Mouse (Mus musculus): ENCODE data around the gene Swap70. TPM values are rescaled to one million over a fixed set of nuclear protein-coding genes. Genes with fewer than 3 reads are reported as not detected.

The Swap70 gene
- total and polyA plus RNA-seq, 2 experiments, result 2.8 to 9.7 TPM

DNA sequence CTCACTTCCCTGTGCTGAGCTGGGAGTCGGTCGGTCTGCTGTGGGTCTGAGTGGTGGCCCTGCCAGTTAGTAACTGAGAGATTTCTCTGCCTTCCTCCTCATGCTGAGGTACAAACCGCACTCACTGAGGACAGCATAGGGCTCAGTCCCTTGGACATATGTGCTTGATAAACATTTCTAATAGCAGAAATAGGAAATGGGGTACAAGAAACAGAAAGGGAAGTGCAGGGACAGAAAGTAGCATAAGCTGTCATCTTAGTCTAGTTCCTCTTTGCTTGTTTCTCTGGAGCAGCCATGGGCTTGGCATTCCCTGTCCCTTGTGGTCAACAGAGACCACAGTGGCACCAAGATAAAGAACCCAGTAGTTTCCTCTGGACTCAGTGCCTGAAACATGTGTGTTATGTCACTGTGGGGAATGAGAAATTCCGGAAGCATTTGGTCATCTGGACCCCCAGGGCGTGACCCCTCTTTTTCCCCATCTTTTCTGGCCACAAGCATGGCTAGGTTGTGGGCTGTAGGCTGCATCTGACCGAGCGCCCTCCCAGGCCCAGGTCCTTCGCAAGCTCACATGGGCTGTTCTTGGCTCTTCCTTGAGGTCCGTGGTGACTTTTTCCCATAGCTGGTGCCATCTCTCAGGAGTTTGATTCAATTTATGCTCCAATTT, 92.0 kb downstream of the Swap70 start:
- H3K36me3 ChIP-seq (ENCODE audit: control insufficient read depth, insufficient read depth, low read length), result peaks cover 24% of the 10 kb centered on the region
- no peak overlapping the region for H3K9ac ChIP-seq (ENCODE audit: low read depth, low read length)
- no peaks in the 10 kb centered on the region for H3K27me3 ChIP-seq (ENCODE audit: control insufficient read depth, insufficient read depth, low read length)
- no peaks in the 10 kb centered on the region for H3K4me1 ChIP-seq (ENCODE audit: control insufficient read depth, insufficient read depth, low read length)
- H3K4me3 ChIP-seq (ENCODE audit: insufficient read depth, low read depth, low read length), result no peak overlapping the region
- TF ChIP-seq POLR2A (IDR thresholded peaks at IDR 0.05; ENCODE audit: extremely low read depth, insufficient read depth, low read length) (no peak), CTCF (IDR thresholded peaks at IDR 0.05; ENCODE audit: low read depth, low read length) (no peak)
- DNase-seq (ENCODE audit: extremely low read depth, low read depth, low spot score), result peak; percentile 47
- no peaks in the 10 kb centered on the region for H3K79me2 ChIP-seq (ENCODE audit: control insufficient read depth, insufficient read depth, low read length)
- H3K27ac ChIP-seq (replicated peaks; ENCODE audit: insufficient read depth, low read depth, low read length), result no peak overlapping the region
- WGBS, result 87% methylated on average over 9 of the region's 9 CpGs

DNA sequence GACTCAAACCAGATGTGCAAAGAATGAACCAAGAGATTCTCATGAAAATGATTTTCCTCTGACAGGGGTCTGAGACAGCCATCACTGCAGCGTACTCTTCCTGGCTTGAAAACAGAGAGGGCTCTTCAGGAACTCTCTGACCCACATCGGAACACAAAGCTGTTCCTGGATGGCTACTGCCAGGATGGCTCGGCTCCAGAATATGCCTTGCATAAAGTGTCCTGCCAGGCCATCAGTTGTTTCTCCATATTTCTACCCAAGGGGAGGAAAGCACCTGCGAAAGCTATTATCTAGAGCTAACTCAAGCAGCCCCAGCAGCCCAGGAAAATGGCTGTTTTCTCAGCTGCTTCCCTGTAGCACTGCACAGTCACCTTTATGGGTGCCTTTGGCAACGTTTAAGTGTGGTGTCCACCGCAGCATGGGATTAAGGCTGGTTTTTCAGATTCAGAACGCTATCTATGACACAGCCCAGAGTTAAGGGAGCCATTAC, 92.9 kb downstream of the Swap70 start:
- Histone ChIP-seq H3K27ac (replicated peaks; ENCODE audit: insufficient read depth, low read depth, low read length) (no peak overlapping the region), H3K27me3 (ENCODE audit: control insufficient read depth, insufficient read depth, low read length) (no peaks in the 10 kb centered on the region), H3K36me3 (ENCODE audit: control insufficient read depth, insufficient read depth, low read length) (peaks cover 24% of the 10 kb centered on the region), H3K79me2 (ENCODE audit: control insufficient read depth, insufficient read depth, low read length) (no peaks in the 10 kb centered on the region), H3K9ac (ENCODE audit: low read depth, low read length) (no peak overlapping the region), H3K4me1 (ENCODE audit: control insufficient read depth, insufficient read depth, low read length) (no peaks in the 10 kb centered on the region), H3K4me3 (ENCODE audit: insufficient read depth, low read depth, low read length) (no peak overlapping the region)
- no peak for DNase-seq (ENCODE audit: extremely low read depth, low read depth, low spot score)
- 96% methylated on average over 7 of the region's 7 CpGs for WGBS
- TF ChIP-seq CTCF (IDR thresholded peaks at IDR 0.05; ENCODE audit: low read depth, low read length) (no peak), POLR2A (IDR thresholded peaks at IDR 0.05; ENCODE audit: extremely low read depth, insufficient read depth, low read length) (no peak)

DNA sequence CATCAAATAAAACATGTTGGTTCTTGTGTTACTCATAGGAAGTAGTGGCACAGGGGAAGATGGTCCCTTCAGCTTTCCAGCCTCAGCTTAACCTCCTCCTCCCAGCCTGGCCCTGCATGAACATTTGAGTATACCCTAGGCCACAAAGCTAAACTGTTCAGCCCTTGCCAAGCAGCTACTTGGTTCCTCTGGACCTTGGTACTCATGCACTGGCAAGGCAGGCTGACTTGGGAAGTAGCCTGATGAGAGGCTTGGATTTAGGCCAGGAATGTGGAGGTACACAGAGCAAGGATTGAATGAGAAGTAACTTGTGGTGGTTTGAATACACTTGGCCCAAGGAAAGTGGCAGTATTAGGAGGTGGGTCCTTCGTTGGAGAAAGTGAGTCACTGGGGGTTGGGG, 93.8 kb downstream of the Swap70 start:
- H3K9ac ChIP-seq (ENCODE audit: low read depth, low read length), result no peak overlapping the region
- no peak overlapping the region for H3K4me3 ChIP-seq (ENCODE audit: insufficient read depth, low read depth, low read length)
- peak; percentile 34 for DNase-seq (ENCODE audit: extremely low read depth, low read depth, low spot score)
- 95% methylated on average over 1 of the region's 1 CpGs for WGBS
- H3K27me3 ChIP-seq (ENCODE audit: control insufficient read depth, insufficient read depth, low read length), result no peaks in the 10 kb centered on the region
- no peak overlapping the region for H3K27ac ChIP-seq (replicated peaks; ENCODE audit: insufficient read depth, low read depth, low read length)
- no peaks in the 10 kb centered on the region for H3K4me1 ChIP-seq (ENCODE audit: control insufficient read depth, insufficient read depth, low read length)
- H3K36me3 ChIP-seq (ENCODE audit: control insufficient read depth, insufficient read depth, low read length), result peaks cover 24% of the 10 kb centered on the region
- TF ChIP-seq POLR2A (IDR thresholded peaks at IDR 0.05; ENCODE audit: extremely low read depth, insufficient read depth, low read length), result no peak
- no peak for TF ChIP-seq CTCF (IDR thresholded peaks at IDR 0.05; ENCODE audit: low read depth, low read length)
- no peaks in the 10 kb centered on the region for H3K79me2 ChIP-seq (ENCODE audit: control insufficient read depth, insufficient read depth, low read length)

DNA sequence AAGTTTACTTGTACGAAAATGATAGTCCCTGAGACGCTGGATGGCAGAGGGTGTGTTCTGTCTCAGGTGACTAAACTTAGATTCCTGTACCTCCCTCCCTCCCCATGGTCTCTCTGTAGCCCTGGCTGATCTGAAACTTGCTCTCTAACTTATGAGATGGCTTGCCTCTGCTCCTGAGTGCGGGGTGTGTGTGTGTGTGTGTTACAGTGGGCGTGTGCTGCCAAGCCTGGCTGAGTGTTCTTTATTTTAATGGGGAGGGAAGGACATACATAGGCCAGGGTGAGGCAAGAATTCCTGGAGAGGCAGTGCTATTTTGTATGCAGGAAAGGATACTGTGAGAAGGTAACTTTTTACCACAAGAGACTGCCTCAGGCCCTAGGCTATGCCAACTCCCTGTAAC, 95.9 kb downstream of the Swap70 start:
- Histone ChIP-seq H3K36me3 (ENCODE audit: control insufficient read depth, insufficient read depth, low read length) (peaks cover 19% of the 10 kb centered on the region), H3K9ac (ENCODE audit: low read depth, low read length) (no peak overlapping the region), H3K27me3 (ENCODE audit: control insufficient read depth, insufficient read depth, low read length) (no peaks in the 10 kb centered on the region), H3K79me2 (ENCODE audit: control insufficient read depth, insufficient read depth, low read length) (no peaks in the 10 kb centered on the region), H3K4me1 (ENCODE audit: control insufficient read depth, insufficient read depth, low read length) (no peaks in the 10 kb centered on the region), H3K27ac (replicated peaks; ENCODE audit: insufficient read depth, low read depth, low read length) (no peak overlapping the region), H3K4me3 (ENCODE audit: insufficient read depth, low read depth, low read length) (no peak overlapping the region)
- no peak for TF ChIP-seq CTCF (IDR thresholded peaks at IDR 0.05; ENCODE audit: low read depth, low read length)
- no peak for TF ChIP-seq POLR2A (IDR thresholded peaks at IDR 0.05; ENCODE audit: extremely low read depth, insufficient read depth, low read length)
- DNase-seq (ENCODE audit: extremely low read depth, low read depth, low spot score), result no peak
- 96% methylated on average over 4 of the region's 4 CpGs for WGBS

DNA sequence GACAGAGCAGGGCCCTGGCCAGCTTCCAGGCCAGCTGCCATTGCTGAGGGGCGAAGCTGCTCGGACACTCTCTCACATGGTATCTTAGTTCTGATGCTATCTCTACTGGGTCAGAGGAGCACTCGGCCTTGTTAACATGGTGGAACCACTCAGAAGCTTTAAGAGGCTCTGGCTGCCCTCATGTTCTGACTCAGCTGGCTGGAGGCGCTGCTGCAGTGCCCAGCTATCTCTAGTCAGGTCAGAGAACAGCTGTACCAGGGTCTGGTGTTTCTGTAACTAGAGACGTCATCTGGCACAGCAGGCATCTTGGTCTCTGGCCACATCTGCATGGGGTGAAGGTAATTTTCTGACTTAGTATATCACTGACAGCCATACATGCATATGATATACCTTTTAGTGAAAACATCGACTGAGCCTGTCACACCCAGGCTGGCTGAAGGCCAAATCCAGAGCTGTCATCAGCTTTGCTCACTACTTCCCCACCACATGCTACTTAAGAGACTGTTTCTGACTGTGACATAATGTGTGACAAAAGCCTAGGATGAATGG, 97.5 kb downstream of the Swap70 start:
- Histone ChIP-seq H3K4me1 (ENCODE audit: control insufficient read depth, insufficient read depth, low read length) (no peaks in the 10 kb centered on the region), H3K4me3 (ENCODE audit: insufficient read depth, low read depth, low read length) (no peak overlapping the region), H3K9ac (ENCODE audit: low read depth, low read length) (no peak overlapping the region), H3K36me3 (ENCODE audit: control insufficient read depth, insufficient read depth, low read length) (peaks cover 21% of the 10 kb centered on the region), H3K27me3 (ENCODE audit: control insufficient read depth, insufficient read depth, low read length) (no peaks in the 10 kb centered on the region), H3K79me2 (ENCODE audit: control insufficient read depth, insufficient read depth, low read length) (no peaks in the 10 kb centered on the region), H3K27ac (replicated peaks; ENCODE audit: insufficient read depth, low read depth, low read length) (no peak overlapping the region)
- DNase-seq (ENCODE audit: extremely low read depth, low read depth, low spot score), result no peak
- TF ChIP-seq POLR2A (IDR thresholded peaks at IDR 0.05; ENCODE audit: extremely low read depth, insufficient read depth, low read length) (no peak), CTCF (IDR thresholded peaks at IDR 0.05; ENCODE audit: low read depth, low read length) (no peak)
- WGBS, result 83% methylated on average over 6 of the region's 6 CpGs

DNA sequence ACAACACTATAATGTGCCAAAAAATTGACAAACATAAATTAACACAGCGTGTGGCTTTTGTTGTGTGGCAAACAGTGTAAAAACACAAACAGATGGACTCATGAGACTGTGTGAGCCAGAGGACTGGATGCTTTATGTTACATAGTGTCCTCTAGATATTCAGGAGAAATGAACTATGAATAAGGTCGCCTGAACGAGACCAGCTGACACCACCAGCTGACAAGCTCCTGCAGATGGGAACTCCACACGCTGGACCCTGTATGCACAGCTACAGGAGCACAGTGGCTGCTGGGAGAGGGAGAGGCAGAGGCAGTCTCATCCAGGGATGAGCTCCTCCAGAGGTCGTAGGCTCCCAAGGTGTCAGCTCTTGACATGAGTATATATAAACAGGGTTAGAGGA, 99.6 kb downstream of the Swap70 start:
- Histone ChIP-seq H3K36me3 (ENCODE audit: control insufficient read depth, insufficient read depth, low read length) (peaks cover 26% of the 10 kb centered on the region), H3K9ac (ENCODE audit: low read depth, low read length) (no peak overlapping the region), H3K27me3 (ENCODE audit: control insufficient read depth, insufficient read depth, low read length) (no peaks in the 10 kb centered on the region), H3K4me1 (ENCODE audit: control insufficient read depth, insufficient read depth, low read length) (no peaks in the 10 kb centered on the region), H3K27ac (replicated peaks; ENCODE audit: insufficient read depth, low read depth, low read length) (no peak overlapping the region), H3K4me3 (ENCODE audit: insufficient read depth, low read depth, low read length) (no peak overlapping the region), H3K79me2 (ENCODE audit: control insufficient read depth, insufficient read depth, low read length) (no peaks in the 10 kb centered on the region)
- WGBS, result 93% methylated on average over 5 of the region's 5 CpGs
- TF ChIP-seq CTCF (IDR thresholded peaks at IDR 0.05; ENCODE audit: low read depth, low read length), result no peak
- no peak for TF ChIP-seq POLR2A (IDR thresholded peaks at IDR 0.05; ENCODE audit: extremely low read depth, insufficient read depth, low read length)
- no peak for DNase-seq (ENCODE audit: extremely low read depth, low read depth, low spot score)

Data from liver, adult 2 months (tissue).